Mouse (Mus musculus) liver, embryonic 15.5 days (tissue): ENCODE data around the gene Grid2. TPM values are rescaled to one million over a fixed set of nuclear protein-coding genes. Genes with fewer than 3 reads are reported as not detected.

Source experiments
- ATAC-seq: fragments of 200-750 bp; cut with Nextera tagmentation; 2 replicates; pipeline ENCODE4 v1.8.0; 2017; ENCODE audit warnings: moderate number of reproducible peaks, mild to moderate bottlenecking, moderate library complexity; ENCODE audit not compliant: insufficient read depth
- H3K27ac ChIP-seq: fragments of 300-500 bp; sonication (generic); replicated peaks from 2 replicates; pipeline ENCODE4 v1.5.1; 2015; ENCODE audit warnings: mild to moderate bottlenecking, inconsistent platforms
- H3K27me3 ChIP-seq: fragments of 300-500 bp; sonication (generic); 2 replicates; pipeline ENCODE4 v1.6.1; 2015; ENCODE audit warnings: mild to moderate bottlenecking, inconsistent platforms
- H3K36me3 ChIP-seq: fragments of 300-500 bp; sonication (generic); replicated peaks from 2 replicates; pipeline ENCODE4 v1.6.1; 2015; ENCODE audit warnings: moderate library complexity, mild to moderate bottlenecking, inconsistent platforms
- H3K4me1 ChIP-seq: fragments of 300-500 bp; sonication (generic); replicated peaks from 2 replicates; pipeline ENCODE4 v1.6.1; 2015; ENCODE audit warnings: inconsistent platforms
- H3K4me2 ChIP-seq: fragments of 300-500 bp; sonication (generic); 2 replicates; pipeline ENCODE4 v1.6.1; 2015; ENCODE audit warnings: moderate library complexity, mild to moderate bottlenecking, inconsistent platforms
- H3K4me3 ChIP-seq: fragments of 300-500 bp; sonication (generic); replicated peaks from 2 replicates; pipeline ENCODE4 v1.5.1; 2015; ENCODE audit warnings: mild to moderate bottlenecking, inconsistent platforms
- H3K9ac ChIP-seq: fragments of 300-500 bp; sonication (generic); 2 replicates; pipeline ENCODE4 v1.6.1; 2015; ENCODE audit warnings: moderate library complexity, mild to moderate bottlenecking, inconsistent platforms
- H3K9me3 ChIP-seq: fragments of 300-500 bp; sonication (generic); replicated peaks from 2 replicates; pipeline ENCODE4 v1.6.1; 2016; ENCODE audit warnings: inconsistent platforms
- WGBS: fragments of 180-500 bp; shearing (Covaris S2); methylation state at CpG from one replicate; pipeline ENCODE4 v1.1.7; 2015; ENCODE audit warnings: mixed read lengths; ENCODE audit not compliant: insufficient replicate concordance; 5-methylcytosine and 5-hydroxymethylcytosine counted together
- polyA plus RNA-seq: library from polyadenylated mRNA; unstranded; fragments of >200 nt; fragmentation: Nextera tagmentation; extraction: Ambion mirVana; gene quantifications from 2 replicates; pipeline ENCODE4 v1.2.1, GENCODE M21; 2015

Gene Grid2
- polyA plus RNA-seq, 1 experiment from 2014 or later = not detected

DNA sequence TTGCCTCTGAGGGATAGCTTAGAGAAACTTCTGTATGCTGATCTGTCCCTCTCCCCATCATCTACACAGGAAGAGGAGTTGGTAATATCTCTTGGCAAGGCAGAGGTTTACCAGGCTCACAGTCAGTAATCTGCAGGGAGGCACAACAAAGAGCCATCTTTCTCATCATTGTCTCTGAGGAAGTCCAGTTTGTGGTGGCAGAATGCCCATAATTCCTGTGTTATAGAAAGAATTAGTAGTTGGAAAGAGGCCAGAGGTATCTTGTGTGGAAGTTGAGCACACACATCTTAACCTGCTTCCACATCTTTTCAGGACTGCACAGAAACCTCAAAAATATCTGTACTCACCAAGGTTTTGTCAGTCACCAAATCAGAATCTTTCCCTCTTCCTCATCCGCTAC lies 1071.3 kb downstream of the Grid2 start:
- no peaks in the 10 kb centered on the region for H3K36me3 ChIP-seq
- no peak overlapping the region for H3K4me2 ChIP-seq
- H3K9ac ChIP-seq = no peak overlapping the region
- H3K27me3 ChIP-seq = no peaks in the 10 kb centered on the region
- ATAC-seq = no peak
- H3K4me1 ChIP-seq = no peaks in the 10 kb centered on the region
- no peak overlapping the region for H3K27ac ChIP-seq
- 90% methylated on average over 1 of the region's 1 CpGs for WGBS
- no peak overlapping the region for H3K4me3 ChIP-seq
- H3K9me3 ChIP-seq = no peaks in the 10 kb centered on the region

GRCm38 (mm10) chr6:64327876-64328275 lies 1072.2 kb downstream of the Grid2 start:
- ATAC-seq = no peak
- Histone ChIP-seq H3K9ac (no peak overlapping the region), H3K4me3 (no peak overlapping the region)

DNA sequence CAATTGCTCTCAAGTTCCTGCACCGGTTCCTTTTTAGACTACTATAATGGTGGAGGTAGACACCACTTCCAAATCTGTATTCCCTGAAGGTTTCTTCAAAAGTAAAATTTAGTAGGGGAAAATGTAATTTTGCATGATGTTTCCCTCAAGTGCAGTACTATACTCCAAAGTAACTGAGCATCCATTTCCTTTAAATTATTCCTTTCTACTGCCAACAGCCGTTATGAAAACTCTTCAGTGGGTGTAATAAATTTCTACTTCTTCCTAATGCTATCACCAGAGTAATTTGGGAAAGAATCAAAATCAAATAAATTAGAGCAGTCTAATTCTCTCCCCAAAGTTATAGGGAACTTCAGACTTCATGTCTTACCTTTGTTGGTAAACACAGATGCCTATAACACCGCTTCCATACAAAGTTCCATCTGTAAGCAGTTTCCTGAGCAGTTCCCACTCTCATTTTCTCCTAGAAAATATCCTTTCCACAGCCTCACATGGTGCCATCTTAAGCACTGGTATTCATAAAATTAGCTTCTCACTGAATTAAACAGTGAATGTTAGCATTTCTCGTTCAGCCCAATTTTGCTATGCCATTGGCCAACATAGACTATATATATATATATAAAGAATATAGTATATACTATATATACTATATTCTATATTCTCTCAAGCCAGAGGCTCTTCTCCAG lies 1142.9 kb downstream of the Grid2 start:
- H3K9me3 ChIP-seq = no peaks in the 10 kb centered on the region
- H3K4me3 ChIP-seq = no peak overlapping the region
- no peak overlapping the region for H3K9ac ChIP-seq
- no peaks in the 10 kb centered on the region for H3K4me1 ChIP-seq
- H3K27ac ChIP-seq = no peak overlapping the region
- ATAC-seq = no peak
- H3K4me2 ChIP-seq = no peak overlapping the region
- H3K36me3 ChIP-seq = no peaks in the 10 kb centered on the region
- H3K27me3 ChIP-seq = no peaks in the 10 kb centered on the region
- 68% methylated on average over 4 of the region's 4 CpGs for WGBS

More at GRCm38 (mm10) chr6:64327876-64328275, 1072.2 kb downstream of the Grid2 start:
- WGBS = 61% methylated on average over 3 of the region's 3 CpGs
- no peaks in the 10 kb centered on the region for H3K9me3 ChIP-seq
- no peak overlapping the region for H3K4me2 ChIP-seq
- no peaks in the 10 kb centered on the region for H3K4me1 ChIP-seq
- no peaks in the 10 kb centered on the region for H3K27me3 ChIP-seq
- H3K36me3 ChIP-seq = no peaks in the 10 kb centered on the region
- no peak overlapping the region for H3K27ac ChIP-seq

GRCm38 (mm10) chr6:64427658-64428057 lies 1172.0 kb downstream of the Grid2 start:
- Histone ChIP-seq H3K4me1 (no peaks in the 10 kb centered on the region), H3K4me2 (no peak overlapping the region), H3K9me3 (no peaks in the 10 kb centered on the region), H3K27ac (no peak overlapping the region), H3K4me3 (no peak overlapping the region), H3K9ac (no peak overlapping the region), H3K36me3 (no peaks in the 10 kb centered on the region), H3K27me3 (no peaks in the 10 kb centered on the region)
- no peak for ATAC-seq

GRCm38 (mm10) chr6:64428898-64429297 lies 1173.2 kb downstream of the Grid2 start:
- ATAC-seq = no peak
- H3K9ac ChIP-seq = no peak overlapping the region
- H3K4me1 ChIP-seq = no peaks in the 10 kb centered on the region
- no peak overlapping the region for H3K4me3 ChIP-seq
- no peak overlapping the region for H3K27ac ChIP-seq
- 39% methylated on average over 1 of the region's 1 CpGs for WGBS
- H3K4me2 ChIP-seq = no peak overlapping the region
- H3K27me3 ChIP-seq = no peaks in the 10 kb centered on the region
- H3K9me3 ChIP-seq = no peaks in the 10 kb centered on the region
- H3K36me3 ChIP-seq = no peaks in the 10 kb centered on the region

DNA sequence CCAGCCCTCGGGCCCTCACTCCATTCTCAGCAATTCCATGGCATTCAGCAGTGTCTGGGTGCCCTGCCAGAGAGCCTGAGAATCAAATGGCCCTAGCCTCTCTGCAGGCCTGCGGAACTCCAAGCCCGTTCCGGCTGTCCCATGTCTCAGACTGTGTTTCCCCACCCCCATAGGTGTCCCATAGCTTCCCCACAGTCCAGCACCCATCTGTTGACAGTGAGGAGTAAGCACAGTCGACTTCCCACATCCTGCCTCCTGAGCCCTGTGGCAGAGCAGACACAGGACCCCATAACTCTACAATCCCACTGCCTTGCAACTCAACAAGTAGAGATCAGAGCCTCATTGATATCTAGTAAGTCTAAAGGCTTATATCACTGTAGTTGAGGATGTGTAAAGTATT lies 1192.5 kb downstream of the Grid2 start:
- H3K4me1 ChIP-seq = no peaks in the 10 kb centered on the region
- WGBS = 55% methylated on average over 5 of the region's 5 CpGs
- no peak overlapping the region for H3K27ac ChIP-seq
- no peak for ATAC-seq
- H3K9me3 ChIP-seq = no peaks in the 10 kb centered on the region
- no peak overlapping the region for H3K4me2 ChIP-seq
- H3K4me3 ChIP-seq = no peak overlapping the region
- no peaks in the 10 kb centered on the region for H3K36me3 ChIP-seq
- H3K9ac ChIP-seq = no peak overlapping the region
- H3K27me3 ChIP-seq = no peaks in the 10 kb centered on the region

DNA sequence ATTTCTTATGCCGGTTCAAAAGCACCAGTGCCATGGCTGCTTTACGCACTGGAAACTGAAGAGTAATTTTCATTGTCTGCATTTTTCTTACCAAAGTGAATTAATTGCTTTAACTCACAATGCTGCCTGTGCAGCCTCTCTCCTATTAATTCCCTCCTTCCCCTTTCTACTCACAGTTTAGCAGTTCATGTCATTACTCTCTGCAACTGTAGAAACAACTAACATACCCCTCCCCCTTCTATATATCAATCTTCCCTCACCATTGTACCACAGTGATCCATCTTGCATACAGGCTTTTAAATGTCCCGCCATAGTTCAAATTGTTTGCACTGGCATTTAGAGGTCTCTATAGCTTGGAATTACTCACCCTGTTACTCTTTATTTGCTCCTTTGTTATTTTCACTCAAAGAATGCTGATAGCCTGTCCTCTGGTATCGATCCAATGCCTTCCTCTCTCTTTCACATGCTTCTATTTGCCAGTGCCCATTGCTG lies 1193.2 kb downstream of the Grid2 start:
- no peaks in the 10 kb centered on the region for H3K4me1 ChIP-seq
- no peaks in the 10 kb centered on the region for H3K9me3 ChIP-seq
- no peak overlapping the region for H3K27ac ChIP-seq
- no peak overlapping the region for H3K4me3 ChIP-seq
- H3K9ac ChIP-seq = no peak overlapping the region
- no peak overlapping the region for H3K4me2 ChIP-seq
- 58% methylated on average over 4 of the region's 4 CpGs for whole genome bisulfite sequencing
- H3K27me3 ChIP-seq = no peaks in the 10 kb centered on the region
- H3K36me3 ChIP-seq = no peaks in the 10 kb centered on the region
- no peak for ATAC-seq

DNA sequence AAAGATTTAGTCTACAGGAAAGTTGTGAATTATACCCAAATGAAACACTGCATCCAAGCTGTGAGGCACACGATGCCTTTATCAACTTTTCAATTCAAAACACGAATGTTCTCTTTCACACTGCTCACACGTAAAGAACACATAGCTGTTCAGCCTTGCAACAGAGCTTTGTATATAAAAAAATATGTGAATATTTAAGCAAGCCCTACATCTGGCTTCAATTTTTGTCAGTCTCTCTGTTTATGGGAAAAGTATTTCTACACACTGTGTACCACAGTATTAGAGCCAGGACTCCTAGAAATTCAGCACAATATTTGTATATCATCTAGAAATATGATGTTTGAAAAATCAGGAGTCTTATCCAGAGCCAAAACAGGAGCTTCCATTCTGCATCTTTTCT lies 1195.1 kb downstream of the Grid2 start:
- H3K4me1 ChIP-seq = no peaks in the 10 kb centered on the region

DNA sequence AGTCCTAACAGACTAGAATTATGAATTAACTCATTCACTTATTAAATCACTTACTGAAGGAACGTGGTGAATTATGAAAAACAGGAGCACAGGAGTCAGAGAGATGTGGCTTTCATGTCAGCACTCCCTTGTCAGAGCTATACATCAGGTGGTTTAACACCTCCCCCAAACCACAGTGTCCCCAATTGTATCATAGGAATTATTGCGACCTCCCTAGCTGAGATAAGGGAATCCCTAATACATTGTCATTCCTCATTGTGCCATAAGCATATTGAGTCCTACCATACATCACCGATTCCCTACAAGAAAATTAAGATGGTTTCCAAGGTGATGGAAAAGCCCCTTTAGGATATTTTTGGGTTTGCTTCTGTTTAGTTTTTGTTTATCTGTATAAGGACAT lies 1224.2 kb downstream of the Grid2 start:
- Histone ChIP-seq H3K4me1 (no peaks in the 10 kb centered on the region), H3K9me3 (no peaks in the 10 kb centered on the region), H3K27ac (no peak overlapping the region), H3K27me3 (no peaks in the 10 kb centered on the region), H3K4me3 (no peak overlapping the region), H3K9ac (no peak overlapping the region), H3K4me2 (no peak overlapping the region), H3K36me3 (no peaks in the 10 kb centered on the region)
- ATAC-seq = no peak
- WGBS = 60% methylated on average over 3 of the region's 3 CpGs

More for the DNA sequence above, 1195.1 kb downstream of the Grid2 start:
- WGBS = 56% methylated on average over 3 of the region's 3 CpGs
- no peak overlapping the region for H3K9ac ChIP-seq
- no peak overlapping the region for H3K27ac ChIP-seq
- H3K4me2 ChIP-seq = no peak overlapping the region
- no peak overlapping the region for H3K4me3 ChIP-seq
- no peaks in the 10 kb centered on the region for H3K36me3 ChIP-seq
- no peaks in the 10 kb centered on the region for H3K27me3 ChIP-seq
- no peak for ATAC-seq
- no peaks in the 10 kb centered on the region for H3K9me3 ChIP-seq

GRCm38 (mm10) chr6:64480592-64480991 lies 1224.9 kb downstream of the Grid2 start:
- H3K27ac ChIP-seq = no peak overlapping the region
- ATAC-seq = no peak
- H3K9ac ChIP-seq = no peak overlapping the region
- no peaks in the 10 kb centered on the region for H3K36me3 ChIP-seq
- 40% methylated on average over 2 of the region's 2 CpGs for WGBS
- no peak overlapping the region for H3K4me2 ChIP-seq
- H3K27me3 ChIP-seq = no peaks in the 10 kb centered on the region
- no peak overlapping the region for H3K4me3 ChIP-seq
- H3K4me1 ChIP-seq = no peaks in the 10 kb centered on the region
- no peaks in the 10 kb centered on the region for H3K9me3 ChIP-seq

DNA sequence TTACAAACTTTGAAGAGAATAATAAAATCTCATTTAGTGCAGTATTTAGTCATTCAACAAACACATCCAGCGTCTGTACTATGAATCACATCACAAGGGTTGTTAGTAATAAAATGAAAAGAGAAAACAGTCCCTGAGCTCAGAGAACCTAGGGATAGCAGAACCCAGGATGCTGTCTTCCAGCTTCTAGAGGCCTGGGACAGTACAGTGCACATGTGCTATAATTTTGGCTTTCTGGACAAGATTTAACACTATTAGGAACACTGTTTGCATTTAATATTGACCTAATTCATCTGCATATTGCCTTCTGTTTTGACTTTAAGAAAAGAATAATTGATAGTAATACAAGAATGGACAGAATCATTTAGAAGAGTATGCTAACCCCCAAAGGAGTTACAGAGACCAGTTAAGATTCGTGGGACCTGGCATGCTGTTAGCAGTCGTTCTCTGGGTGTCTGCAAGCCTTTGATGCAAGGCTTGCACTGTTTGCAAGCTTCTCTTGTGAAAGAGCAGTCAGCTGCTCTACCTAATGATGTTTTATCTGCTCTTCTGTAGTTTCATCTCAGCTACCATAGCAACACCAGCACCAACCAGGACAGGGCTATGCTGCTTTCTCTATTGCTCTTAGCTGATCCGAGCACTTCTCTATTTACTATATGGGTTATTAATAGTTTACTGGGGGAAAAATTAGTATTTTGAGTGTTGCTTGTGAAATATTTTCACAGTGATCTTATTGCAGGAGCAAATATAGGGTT lies 1234.8 kb downstream of the Grid2 start:
- Histone ChIP-seq H3K4me2 (no peak overlapping the region), H3K36me3 (no peaks in the 10 kb centered on the region), H3K4me1 (no peaks in the 10 kb centered on the region), H3K9ac (no peak overlapping the region), H3K4me3 (no peak overlapping the region), H3K9me3 (no peaks in the 10 kb centered on the region), H3K27me3 (no peaks in the 10 kb centered on the region), H3K27ac (no peak overlapping the region)
- no peak for ATAC-seq
- WGBS = 43% methylated on average over 4 of the region's 4 CpGs
